Mouse (Mus musculus): ENCODE results near the gene Mapkap1. TPM values are rescaled to one million over a fixed set of nuclear protein-coding genes. Genes with fewer than 3 reads are reported as not detected.
"Not testable (repeated sequence)": the region's sequence is repeated elsewhere in the genome, so short reads cannot be mapped to it uniquely, and the experiment has no call there.

The Mapkap1 gene
- polyA plus RNA-seq, 1 experiment = 39.6 TPM

DNA sequence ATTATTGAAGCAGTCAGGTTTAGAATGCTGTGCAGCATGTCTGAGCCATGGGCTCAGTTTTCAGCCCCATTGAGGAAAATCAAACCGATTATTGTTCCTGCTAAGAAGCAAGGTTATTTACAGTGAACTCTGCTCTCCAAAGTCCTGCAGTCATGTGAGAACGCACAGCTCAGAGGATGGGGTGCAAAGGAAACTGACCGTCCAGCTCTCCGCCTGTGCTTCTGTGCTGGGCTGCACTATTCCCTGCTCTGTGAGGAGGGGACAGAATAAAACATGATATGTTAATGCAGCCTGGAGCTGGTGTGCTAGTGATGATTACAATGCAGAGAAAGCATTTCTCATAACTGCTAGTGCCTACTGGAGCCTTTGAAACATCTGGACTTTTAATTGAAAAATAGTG, 74.8 kb downstream of the Mapkap1 start:
- no peaks in the 10 kb centered on the region for H3K27me3 ChIP-seq (ENCODE audit: control insufficient read depth, insufficient read depth, insufficient read length)
- no peak overlapping the region for H3K4me2 ChIP-seq (ENCODE audit: low read depth)
- no peaks in the 10 kb centered on the region for H3K79me2 ChIP-seq (ENCODE audit: control insufficient read depth, insufficient read depth)
- no peak overlapping the region for H3ac ChIP-seq (ENCODE audit: control insufficient read depth, insufficient read length)
- no peak for TF ChIP-seq MAX (IDR thresholded peaks at IDR 0.05; ENCODE audit: low read depth)
- TF ChIP-seq REST (IDR thresholded peaks at IDR 0.05; ENCODE audit: insufficient read depth, insufficient read length) = no peak
- TF ChIP-seq CEBPB (IDR thresholded peaks at IDR 0.05; ENCODE audit: insufficient read depth, poor library complexity, severe bottlenecking) = no peak
- H3K36me3 ChIP-seq (ENCODE audit: control insufficient read depth, insufficient read depth) = no peaks in the 10 kb centered on the region
- no peak overlapping the region for H3K4me3 ChIP-seq

DNA sequence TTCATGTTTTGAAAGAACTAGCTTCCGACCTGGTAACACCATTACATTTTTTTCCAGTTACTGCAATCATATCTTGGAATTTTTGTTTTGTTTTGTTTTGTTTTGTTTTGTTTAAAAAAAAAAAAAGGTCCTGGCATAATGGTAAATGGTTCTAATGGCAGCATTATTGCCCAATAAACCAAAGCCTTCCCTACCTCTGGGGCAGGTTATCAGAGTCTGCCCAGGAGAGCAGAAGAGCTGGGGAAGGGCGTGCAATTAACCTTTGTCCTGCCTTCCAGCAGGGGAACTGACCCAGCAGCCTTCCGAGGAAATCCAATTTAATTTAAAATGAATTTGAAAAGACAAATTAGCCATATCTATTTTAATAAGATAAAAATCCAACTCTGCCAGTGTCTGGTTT, 75.5 kb downstream of the Mapkap1 start:
- no peaks in the 10 kb centered on the region for H3K27me3 ChIP-seq (ENCODE audit: control insufficient read depth, insufficient read depth, insufficient read length)
- no peak overlapping the region for H3ac ChIP-seq (ENCODE audit: control insufficient read depth, insufficient read length)
- no peaks in the 10 kb centered on the region for H3K79me2 ChIP-seq (ENCODE audit: control insufficient read depth, insufficient read depth)
- no peak overlapping the region for H3K4me3 ChIP-seq
- H3K4me2 ChIP-seq (ENCODE audit: low read depth) = no peak overlapping the region
- TF ChIP-seq MYOG (IDR thresholded peaks at IDR 0.05; ENCODE audit: control insufficient read depth in 1 of 3, insufficient read depth in 1 of 3, insufficient read length in 2 of 3, low read depth in 2 of 3) = no peak
- no peak for TF ChIP-seq SRF (IDR thresholded peaks at IDR 0.05; ENCODE audit: control insufficient read depth, insufficient read length, low read depth)
- TF ChIP-seq TCF12 (IDR thresholded peaks at IDR 0.05; ENCODE audit: insufficient read depth, poor library complexity, severe bottlenecking) = no peak
- TF ChIP-seq USF1 (IDR thresholded peaks at IDR 0.05; ENCODE audit: low read depth) = no peak
- TF ChIP-seq E2F4 (IDR thresholded peaks at IDR 0.05; ENCODE audit: insufficient read depth) = no peak
- no peak for TF ChIP-seq REST (IDR thresholded peaks at IDR 0.05; ENCODE audit: insufficient read depth, insufficient read length)
- no peak for TF ChIP-seq MYOD1 (IDR thresholded peaks at IDR 0.05; ENCODE audit: control insufficient read depth in 1 of 3, insufficient read length in 2 of 3, low read depth in 2 of 3)
- no peak for TF ChIP-seq TCF3 (IDR thresholded peaks at IDR 0.05; ENCODE audit: insufficient read length, low read depth)
- TF ChIP-seq CEBPB (IDR thresholded peaks at IDR 0.05; ENCODE audit: insufficient read depth, poor library complexity, severe bottlenecking) = no peak
- no peak for TF ChIP-seq MAX (IDR thresholded peaks at IDR 0.05; ENCODE audit: low read depth)
- TF ChIP-seq POLR2A (IDR thresholded peaks at IDR 0.05; ENCODE audit: insufficient read length, low read depth) = no peak
- TF ChIP-seq POLR2AphosphoS2 (IDR thresholded peaks at IDR 0.05; ENCODE audit: insufficient read length, low read depth) = no peak
- no peaks in the 10 kb centered on the region for H3K36me3 ChIP-seq (ENCODE audit: control insufficient read depth, insufficient read depth)

DNA sequence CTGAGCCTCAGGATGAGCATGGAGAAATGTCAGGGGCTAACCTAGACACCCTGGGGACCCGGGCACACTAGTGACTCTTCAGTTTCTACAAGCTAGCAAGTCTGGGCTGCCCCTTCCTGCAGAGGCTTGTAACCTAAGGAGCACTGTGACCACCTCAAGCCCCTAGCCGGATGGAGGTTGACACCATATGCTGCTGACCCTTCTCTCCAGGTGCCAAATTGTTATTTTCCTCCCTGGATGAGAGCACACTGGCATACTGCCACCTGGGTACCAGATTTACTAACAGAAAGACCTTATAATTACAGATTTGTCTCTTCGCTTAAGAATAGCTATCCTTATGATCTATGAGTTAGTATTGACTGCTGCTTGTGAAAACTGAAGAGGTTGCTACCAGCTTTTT, 76.0 kb downstream of the Mapkap1 start:
- no peak overlapping the region for H3K4me3 ChIP-seq
- H3K79me2 ChIP-seq (ENCODE audit: control insufficient read depth, insufficient read depth) = no peaks in the 10 kb centered on the region
- no peak overlapping the region for H3K4me2 ChIP-seq (ENCODE audit: low read depth)
- no peaks in the 10 kb centered on the region for H3K36me3 ChIP-seq (ENCODE audit: control insufficient read depth, insufficient read depth)
- no peak overlapping the region for H3ac ChIP-seq (ENCODE audit: control insufficient read depth, insufficient read length)
- no peaks in the 10 kb centered on the region for H3K27me3 ChIP-seq (ENCODE audit: control insufficient read depth, insufficient read depth, insufficient read length)
- TF ChIP-seq E2F4 (IDR thresholded peaks at IDR 0.05; ENCODE audit: insufficient read depth) (no peak), POLR2A (IDR thresholded peaks at IDR 0.05; ENCODE audit: insufficient read length, low read depth) (no peak), POLR2AphosphoS2 (IDR thresholded peaks at IDR 0.05; ENCODE audit: insufficient read length, low read depth) (no peak), MYOG (IDR thresholded peaks at IDR 0.05; ENCODE audit: control insufficient read depth in 1 of 3, insufficient read depth in 1 of 3, insufficient read length in 2 of 3, low read depth in 2 of 3) (no peak), CEBPB (IDR thresholded peaks at IDR 0.05; ENCODE audit: insufficient read depth, poor library complexity, severe bottlenecking) (no peak), MYOD1 (IDR thresholded peaks at IDR 0.05; ENCODE audit: control insufficient read depth in 1 of 3, insufficient read length in 2 of 3, low read depth in 2 of 3) (no peak), TCF3 (IDR thresholded peaks at IDR 0.05; ENCODE audit: insufficient read length, low read depth) (no peak)

DNA sequence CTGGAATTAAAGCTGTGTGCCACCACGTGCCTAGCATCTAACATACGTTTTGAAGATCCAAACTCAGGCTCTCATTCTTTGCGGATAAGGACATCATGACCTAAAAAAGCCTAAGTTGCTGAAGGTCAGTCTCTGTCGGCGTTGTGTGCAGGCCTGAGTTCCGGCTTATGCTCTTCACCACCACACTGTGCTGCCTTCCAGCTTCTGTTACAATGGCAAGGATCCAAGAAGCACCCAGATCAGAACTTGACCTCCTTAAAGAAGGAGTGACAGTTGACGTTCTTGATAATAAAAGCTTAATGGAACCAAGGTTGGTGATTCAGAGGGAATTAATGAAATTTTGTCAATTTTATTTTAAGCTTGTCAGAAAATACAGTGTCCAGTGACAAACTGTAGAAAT, 80.7 kb downstream of the Mapkap1 start:
- Histone ChIP-seq H3K36me3 (ENCODE audit: control insufficient read depth, insufficient read depth) (no peaks in the 10 kb centered on the region), H3K79me2 (ENCODE audit: control insufficient read depth, insufficient read depth) (no peaks in the 10 kb centered on the region), H3K27me3 (ENCODE audit: control insufficient read depth, insufficient read depth, insufficient read length) (no peaks in the 10 kb centered on the region), H3K4me2 (ENCODE audit: low read depth) (no peak overlapping the region), H3K4me3 (no peak overlapping the region), H3ac (ENCODE audit: control insufficient read depth, insufficient read length) (no peak overlapping the region)
- TF ChIP-seq MYOD1 (IDR thresholded peaks at IDR 0.05; ENCODE audit: control insufficient read depth in 1 of 3, insufficient read length in 2 of 3, low read depth in 2 of 3) (no peak), REST (IDR thresholded peaks at IDR 0.05; ENCODE audit: insufficient read depth, insufficient read length) (no peak), E2F4 (IDR thresholded peaks at IDR 0.05; ENCODE audit: insufficient read depth) (no peak), MYOG (IDR thresholded peaks at IDR 0.05; ENCODE audit: control insufficient read depth in 1 of 3, insufficient read depth in 1 of 3, insufficient read length in 2 of 3, low read depth in 2 of 3) (no peak), MAX (IDR thresholded peaks at IDR 0.05; ENCODE audit: low read depth) (no peak), USF1 (IDR thresholded peaks at IDR 0.05; ENCODE audit: low read depth) (no peak), POLR2AphosphoS2 (IDR thresholded peaks at IDR 0.05; ENCODE audit: insufficient read length, low read depth) (no peak), SRF (IDR thresholded peaks at IDR 0.05; ENCODE audit: control insufficient read depth, insufficient read length, low read depth) (no peak), TCF12 (IDR thresholded peaks at IDR 0.05; ENCODE audit: insufficient read depth, poor library complexity, severe bottlenecking) (no peak), POLR2A (IDR thresholded peaks at IDR 0.05; ENCODE audit: insufficient read length, low read depth) (no peak), TCF3 (IDR thresholded peaks at IDR 0.05; ENCODE audit: insufficient read length, low read depth) (no peak), CEBPB (IDR thresholded peaks at IDR 0.05; ENCODE audit: insufficient read depth, poor library complexity, severe bottlenecking) (no peak)

DNA sequence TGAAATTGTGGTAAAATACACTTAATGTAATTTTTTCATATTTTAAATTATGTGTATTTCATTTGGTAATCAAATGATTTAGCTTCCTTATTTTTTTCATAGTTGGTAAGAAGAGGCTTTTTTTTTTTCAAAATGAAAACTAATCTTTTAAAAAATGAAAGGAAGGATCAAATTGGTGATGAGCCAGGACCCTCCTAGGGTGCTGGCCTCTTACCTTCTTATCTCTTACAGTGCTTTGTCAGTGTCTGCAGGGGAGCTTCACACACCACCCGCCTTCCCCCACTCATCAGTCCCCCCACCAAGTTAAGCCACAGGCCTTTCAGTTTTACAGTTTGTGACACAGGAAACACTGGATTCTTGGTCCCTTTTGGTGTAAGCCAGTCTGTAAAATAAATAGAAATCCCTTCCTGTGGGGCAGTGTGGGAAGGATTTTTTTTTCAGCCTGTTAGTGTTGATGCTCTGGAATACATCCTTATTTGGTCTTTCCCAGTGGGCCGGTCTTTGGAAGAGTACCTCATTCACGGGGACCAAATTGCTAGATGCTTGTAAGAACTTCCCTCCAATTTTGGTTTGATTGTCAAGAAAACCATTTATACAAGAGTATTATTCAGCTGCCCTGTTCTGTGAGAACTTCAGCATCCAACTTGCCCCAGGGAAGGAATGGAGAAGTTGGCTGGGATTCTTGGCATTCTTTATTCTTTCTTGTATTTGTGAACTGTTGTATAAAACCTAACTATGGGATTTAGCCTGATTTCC, 97.6 kb downstream of the Mapkap1 start:
- TF ChIP-seq TCF3 (IDR thresholded peaks at IDR 0.05; ENCODE audit: insufficient read length, low read depth) = no peak
- no peaks in the 10 kb centered on the region for H3K27me3 ChIP-seq (ENCODE audit: control insufficient read depth, insufficient read depth, insufficient read length)
- H3K36me3 ChIP-seq (ENCODE audit: control insufficient read depth, insufficient read depth) = peaks cover 4% of the 10 kb centered on the region
- no peak overlapping the region for H3K4me2 ChIP-seq (ENCODE audit: low read depth)
- H3K4me3 ChIP-seq = no peak overlapping the region
- no peaks in the 10 kb centered on the region for H3K79me2 ChIP-seq (ENCODE audit: control insufficient read depth, insufficient read depth)
- no peak overlapping the region for H3ac ChIP-seq (ENCODE audit: control insufficient read depth, insufficient read length)

DNA sequence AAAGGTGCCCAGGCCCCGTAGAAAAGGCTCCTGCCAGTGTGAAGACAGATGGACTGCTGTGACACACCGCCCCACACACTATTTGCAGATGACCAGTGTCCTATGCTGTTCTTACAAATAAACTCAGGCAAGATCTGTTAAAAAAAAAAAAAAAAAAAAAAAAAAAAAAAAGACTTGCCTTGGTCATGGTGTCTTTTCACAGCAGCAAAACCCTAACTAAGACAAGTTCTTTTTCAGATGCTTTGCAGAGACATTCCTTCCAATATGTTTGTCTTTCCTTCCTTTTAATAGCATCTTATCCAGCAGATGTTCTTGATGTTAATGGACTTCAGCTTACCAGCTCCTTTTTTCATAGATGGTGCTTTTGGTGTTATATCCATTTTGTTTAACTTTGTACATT, 99.6 kb downstream of the Mapkap1 start:
- not testable (repeated sequence) for H3K4me2 ChIP-seq (ENCODE audit: low read depth); H3K79me2 ChIP-seq (ENCODE audit: control insufficient read depth, insufficient read depth); H3K27me3 ChIP-seq (ENCODE audit: control insufficient read depth, insufficient read depth, insufficient read length); H3K36me3 ChIP-seq (ENCODE audit: control insufficient read depth, insufficient read depth); H3K4me3 ChIP-seq; H3ac ChIP-seq (ENCODE audit: control insufficient read depth, insufficient read length)
